Mouse (Mus musculus) retina, postnatal 1 day (tissue): ENCODE measurements around the gene Krt8.
"Not testable (repeated sequence)": the region's sequence is repeated elsewhere in the genome, so short reads cannot be mapped to it uniquely, and the experiment has no call there.

ENCODE experiments used
- DNase-seq: peaks from one replicate; pipeline ENCODE4 v3.0.0-alpha.2; 2012

The Krt8 gene

DNA sequence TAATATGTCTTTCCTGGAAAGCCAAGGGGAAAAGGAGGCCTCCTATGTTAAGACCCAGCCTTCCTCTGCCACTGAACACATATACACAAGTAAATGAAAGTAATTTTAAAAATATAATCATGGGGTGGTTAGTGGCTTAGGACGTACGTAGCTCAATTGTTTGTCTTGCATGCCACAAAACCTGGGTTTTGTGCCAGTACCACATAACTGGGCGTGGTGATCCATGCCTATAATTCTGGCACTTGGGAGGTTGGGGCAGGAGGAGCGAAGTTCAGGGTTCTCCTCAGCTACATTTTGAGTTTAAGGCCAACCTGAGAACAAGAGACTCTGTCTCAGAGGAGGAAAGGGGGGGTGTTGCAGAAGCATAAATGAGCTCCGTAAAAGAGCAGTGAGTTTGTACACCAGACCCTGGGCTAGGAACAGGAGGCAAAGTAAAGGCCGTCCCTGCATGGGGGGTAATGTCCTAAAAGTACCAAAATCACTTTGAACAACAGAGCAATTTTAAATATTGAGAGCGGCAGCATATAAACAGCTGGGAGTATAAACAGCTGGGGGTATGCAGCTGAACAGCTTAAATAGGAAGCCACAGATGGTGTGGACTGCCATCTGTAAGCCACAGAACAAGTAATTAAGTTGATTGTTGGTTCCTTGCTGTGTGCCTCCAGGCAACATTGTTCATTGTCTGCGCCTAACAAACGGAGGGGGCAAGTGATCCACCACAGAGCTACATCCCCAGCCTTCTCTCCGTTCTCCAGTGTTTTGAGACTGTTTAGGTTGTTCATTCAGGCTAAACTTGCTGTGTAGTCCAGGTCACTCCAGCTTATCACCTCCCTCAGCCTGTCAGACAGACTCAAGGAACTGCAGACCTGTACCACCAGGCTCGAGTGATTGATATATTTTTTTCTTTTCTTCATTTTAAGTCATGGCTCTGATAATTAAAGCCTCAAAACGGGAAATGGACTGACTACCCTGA lies 3.1 kb upstream of the Krt8 start:
- DNase-seq: peak; percentile 88

DNA sequence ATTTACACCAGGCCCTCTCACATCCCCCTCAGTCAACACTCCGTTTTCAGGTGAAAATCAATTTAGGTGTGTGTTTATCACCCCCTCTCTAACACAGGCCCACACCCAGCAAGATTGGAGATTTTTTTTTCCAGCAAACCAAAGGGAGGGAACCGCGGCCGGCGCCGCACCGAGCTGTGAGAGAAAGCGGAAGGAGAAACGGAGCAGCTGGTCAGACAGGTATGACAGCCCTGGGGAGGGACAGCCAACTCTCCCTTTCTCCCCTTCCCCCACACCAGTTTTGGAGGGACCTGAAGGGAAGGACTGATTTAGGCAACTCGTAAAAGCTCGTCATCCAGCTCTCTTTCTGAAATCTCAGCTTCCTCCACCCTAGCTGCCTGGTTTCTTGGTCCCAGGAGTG lies 2.0 kb upstream of the Krt8 start:
- DNase-seq: no peak

DNA sequence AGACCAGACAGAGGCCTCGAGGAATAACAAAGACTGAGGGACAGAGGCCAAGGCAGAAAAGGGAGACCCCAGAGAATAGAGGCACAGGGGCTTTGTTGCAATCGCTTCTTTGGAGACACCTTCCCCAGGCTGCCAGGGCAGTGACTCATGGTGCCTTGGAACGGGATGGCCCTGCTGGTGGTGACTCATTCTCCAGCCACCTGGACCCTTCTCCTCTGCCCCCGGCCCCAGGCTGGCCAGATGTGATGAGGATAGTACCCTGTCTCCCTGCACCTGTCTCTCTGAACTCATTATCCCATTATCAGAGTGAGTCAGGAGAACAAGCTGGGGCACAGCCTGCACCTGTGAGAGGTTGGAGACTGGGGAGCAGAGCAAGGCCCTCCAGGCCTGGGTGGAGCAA lies 1.0 kb upstream of the Krt8 start:
- DNase-seq: no peak

DNA sequence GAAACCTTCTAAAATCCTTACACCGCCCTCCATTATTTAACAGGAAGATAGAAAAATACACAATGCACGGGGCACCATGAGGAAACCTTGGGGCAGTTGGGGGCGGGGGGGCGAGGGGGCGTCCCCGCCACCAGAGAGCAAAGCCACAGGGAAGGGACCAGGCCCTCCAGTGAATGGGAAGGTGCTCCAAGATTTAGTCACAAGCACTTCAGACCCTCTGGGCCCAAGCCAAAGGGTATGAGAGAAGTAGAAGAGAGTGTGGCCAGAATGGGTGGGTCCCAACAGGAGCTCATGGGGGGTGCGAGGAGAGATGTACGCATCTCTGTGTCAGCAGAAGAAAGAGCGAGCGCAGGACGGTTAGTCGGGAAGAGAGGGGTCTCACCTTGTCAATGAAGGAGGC lies 766 bp downstream of the Krt8 start:
- DNase-seq: no peak

DNA sequence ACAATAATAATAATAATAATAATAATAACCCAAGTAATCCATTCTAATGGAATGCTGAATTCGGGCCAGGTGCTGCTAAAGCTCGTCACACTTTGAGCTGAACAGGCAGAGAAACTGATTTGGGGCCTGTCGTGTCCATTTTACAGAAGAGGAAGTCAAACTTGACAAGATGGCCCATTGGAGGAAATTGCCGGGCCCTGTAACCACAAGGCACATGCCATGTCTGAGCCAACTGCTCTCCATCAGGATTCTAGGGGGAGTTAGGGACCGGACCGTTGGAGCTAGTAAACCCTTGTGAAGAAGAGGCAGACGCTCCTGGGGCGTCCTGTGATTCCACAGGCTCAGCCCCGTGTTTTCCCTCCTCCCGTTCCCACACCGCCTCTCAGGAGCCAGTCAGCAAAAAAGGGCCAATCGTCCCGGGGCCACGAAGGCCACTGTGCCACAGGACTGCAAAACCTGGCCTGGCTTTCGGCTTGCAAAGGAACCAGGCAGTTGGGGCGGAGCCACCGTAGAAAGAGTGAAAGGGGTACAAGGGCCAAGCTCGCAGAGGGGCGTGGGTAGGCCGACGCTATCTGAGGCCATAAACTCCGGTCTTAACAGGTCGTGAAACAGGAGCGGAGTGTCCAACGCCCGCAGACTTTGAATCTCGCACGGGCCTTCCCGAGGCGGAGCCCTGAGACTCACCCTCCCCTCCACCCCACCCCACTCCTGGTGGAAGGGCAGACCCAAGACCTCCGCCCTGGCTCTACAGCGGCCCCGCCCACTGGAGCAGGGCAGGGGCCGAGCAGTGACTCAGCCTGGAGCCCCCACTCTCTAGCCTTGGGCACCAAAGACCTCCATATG lies 1.4 kb downstream of the Krt8 start:
- DNase-seq: peak; percentile 83

DNA sequence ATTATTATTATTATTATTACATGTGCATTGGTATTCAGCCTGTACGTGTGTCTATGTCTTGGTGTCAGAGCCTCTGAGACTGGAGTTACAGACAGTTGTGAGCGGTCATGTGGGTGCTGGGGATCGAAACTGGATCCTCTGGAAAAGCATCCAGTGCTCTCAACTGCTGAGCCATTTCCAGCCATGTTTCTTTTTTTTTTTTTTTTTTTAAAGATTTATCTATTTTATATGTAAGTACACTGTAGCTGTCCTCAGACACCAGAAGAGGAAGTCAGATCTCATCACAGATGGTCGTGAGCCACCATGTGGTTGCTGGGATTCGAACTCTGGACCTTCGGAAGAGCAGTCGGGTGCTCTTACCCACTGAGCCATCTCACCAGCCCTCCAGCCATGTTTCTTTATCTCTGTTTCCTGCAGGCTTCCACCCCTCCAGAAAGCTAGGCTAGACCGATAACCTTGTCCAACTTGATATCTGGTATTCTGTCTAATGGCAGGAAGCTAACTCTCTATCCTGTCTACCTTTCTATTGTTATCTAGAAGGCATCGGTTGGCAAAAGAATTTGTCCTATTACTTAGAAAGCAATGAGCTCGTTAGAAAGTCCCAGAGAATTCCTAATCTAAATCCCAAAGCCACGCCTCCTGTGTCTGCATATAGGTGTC lies 4.5 kb downstream of the Krt8 start:
- DNase-seq: no peak

DNA sequence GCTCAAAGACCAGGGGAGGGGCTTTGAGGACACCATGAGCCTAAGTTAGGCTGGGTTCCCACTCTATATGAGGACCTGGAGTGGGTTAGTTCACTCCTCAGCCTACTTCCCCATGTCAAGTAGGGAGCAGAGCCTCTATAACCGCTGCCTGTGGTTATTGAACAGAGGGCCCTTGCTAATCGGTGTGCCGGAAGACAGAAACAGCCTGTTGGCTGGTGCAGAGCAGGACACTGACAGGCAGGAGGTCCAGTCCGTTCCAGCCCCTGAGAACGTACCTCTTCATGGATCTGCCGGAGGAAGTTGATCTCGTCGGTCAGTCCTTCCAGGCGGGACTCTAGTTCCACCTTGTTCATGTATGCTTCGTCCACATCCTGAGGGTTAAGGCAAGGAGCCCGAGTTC lies 5.1 kb downstream of the Krt8 start:
- no peak for DNase-seq

DNA sequence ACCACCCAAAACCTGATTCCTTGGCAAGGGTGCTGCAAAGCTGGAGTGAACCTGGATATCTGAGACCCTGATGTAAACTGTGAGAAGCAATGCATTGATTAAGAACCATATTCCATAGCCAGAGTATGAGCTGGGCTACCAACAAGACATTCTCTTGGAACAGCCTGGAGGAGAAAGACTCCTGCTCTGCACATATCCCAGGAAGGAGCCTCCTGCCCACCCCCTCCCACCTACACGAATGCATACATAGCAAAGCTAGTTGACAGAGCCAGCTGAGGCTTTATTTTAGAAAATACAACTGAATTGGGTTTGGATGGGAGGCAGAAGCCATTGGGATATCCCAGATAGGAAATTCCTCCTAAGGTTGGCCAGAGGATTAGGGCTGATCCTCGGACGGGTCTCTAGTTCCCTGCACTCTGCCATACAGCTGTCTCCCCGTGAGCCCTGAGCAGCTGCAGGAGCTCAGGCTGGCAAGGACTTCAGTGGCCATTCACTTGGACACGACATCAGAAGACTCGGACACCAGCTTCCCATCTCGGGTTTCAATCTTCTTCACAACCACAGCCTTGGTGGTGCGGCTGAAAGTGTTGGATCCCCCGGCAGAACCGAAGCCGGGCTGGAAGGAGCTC lies 7.7 kb downstream of the Krt8 start:
- not testable (repeated sequence) for DNase-seq

DNA sequence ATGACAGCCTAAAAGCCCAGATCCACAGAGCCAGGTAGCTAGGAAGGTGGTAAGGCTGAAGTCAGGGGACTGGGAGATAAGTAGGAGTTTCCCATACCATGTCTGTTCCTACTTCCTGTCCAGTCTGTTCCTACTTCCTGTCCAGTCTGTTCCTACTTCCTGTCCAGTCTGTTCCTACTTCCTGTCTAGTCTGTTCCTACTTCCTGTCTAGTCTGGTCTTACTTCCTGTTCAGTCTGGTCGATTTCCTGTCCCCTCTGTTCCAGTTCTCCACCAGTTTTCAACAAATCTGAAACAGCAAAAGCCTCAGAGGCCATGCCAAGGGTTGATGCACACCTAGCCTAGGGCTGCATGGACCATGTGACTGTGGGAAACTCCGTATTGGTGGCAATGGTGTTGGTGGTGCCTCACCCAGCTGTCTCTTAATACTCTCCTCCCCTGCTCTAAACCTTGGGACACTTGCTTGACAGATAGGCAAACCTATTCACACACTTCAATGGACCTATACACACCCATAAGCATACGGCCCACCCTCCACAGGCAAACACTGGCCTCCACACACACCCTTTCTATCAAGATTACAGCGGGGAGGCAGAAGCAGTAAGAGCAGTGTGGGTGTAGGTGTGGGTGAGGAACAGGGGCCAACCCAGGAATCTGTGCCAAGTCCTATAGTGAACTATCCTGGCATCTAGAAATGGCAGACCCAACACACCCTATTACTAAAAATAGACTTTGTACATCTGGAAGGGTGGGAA lies 8.6 kb downstream of the Krt8 start:
- no peak for DNase-seq

DNA sequence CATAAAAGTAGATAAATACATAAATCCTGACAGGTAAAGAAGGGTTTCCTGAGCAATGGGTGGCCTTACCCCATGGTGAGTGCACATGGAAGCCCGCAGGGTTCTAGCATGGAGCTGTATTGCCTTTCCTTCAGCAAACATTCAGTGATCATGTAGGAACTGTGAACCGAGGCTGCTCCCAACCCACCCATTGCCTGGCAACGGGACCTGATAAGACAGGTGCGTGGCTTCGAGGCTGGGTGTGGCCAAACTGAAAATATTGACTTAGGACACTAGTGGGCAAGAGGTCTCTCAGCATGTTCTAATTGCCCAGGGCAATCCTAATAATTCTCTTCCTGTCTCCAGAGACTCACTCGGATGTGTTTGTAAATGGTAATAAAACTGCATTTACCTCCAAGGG lies 9.9 kb downstream of the Krt8 start:
- no peak for DNase-seq

DNA sequence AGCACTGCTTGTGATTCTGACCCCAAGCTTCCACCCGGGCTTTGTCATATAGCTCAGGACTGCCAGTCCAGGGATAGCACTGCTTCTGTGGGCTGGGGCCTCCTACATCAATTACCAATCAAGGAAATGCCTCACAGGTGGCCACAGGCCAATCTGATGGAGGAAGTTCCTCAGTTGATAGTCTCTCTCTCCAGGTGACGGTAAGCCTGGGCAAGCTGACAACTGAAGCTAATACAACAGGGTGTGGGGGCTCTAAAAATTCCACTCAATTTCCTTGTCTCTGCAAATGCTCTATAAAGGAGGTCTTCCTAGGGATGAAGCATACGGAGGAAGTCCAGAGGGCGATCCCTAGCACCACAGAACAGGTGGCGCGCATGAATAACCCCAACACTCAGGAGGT lies 13.3 kb downstream of the Krt8 start:
- DNase-seq: no peak

DNA sequence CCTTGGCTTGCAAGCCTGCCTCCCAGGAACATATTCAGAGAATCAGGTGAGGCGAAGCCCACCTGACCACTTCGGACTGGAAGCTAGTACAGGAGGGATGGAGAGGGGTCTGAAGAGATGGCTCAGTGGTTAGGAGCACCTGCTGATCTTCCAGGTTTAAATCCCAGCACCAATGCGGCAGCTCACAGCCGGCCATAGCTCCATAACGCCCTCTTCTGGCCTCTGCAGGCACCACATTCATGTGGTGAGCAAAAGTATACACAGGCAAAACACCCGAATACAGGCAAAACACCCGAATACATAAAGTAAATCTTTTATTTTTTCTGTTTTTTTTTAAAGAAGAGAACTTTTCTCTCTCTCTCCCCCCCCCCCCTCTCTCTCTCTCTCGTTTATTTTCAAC lies 15.6 kb downstream of the Krt8 start:
- DNase-seq: no peak

DNA sequence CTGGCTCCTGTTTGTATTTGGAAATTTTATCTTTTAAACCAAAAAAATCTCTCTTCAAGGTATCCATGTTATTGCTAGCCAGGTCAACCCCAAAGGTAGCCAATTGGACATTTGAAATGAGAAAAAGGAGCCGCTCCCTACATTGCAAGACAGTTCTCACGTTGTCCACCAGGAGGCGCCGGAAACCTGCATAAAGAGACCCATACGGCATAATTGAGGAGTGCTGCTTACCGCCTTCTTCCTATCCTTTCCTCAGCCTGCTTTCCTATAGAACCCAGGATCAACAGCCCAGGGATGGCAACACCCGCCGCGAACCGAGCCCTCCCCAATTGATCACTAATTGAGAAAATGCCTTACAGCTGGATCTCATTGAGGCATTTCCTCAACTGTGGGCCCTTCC lies 16.2 kb downstream of the Krt8 start:
- peak; percentile 85 for DNase-seq

DNA sequence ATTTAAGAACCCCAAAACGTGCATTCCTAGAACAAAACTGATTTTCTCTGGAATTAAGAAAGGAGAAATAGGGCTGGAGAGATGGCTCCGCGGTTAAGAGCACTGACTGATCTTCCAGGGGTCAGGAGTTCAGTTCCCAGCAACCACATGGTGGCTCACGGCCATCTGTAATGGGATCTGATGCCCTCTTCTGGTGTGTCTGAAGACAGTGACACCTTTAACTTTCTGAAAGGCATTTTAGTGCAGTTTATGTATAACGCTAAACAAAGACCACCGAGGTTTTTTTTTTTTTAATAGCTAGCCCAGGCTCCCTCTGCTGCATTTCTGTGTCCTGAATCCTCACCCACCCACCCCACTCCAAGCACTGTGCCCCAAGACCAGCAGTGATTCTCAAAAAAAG lies 19.5 kb downstream of the Krt8 start:
- DNase-seq: no peak

DNA sequence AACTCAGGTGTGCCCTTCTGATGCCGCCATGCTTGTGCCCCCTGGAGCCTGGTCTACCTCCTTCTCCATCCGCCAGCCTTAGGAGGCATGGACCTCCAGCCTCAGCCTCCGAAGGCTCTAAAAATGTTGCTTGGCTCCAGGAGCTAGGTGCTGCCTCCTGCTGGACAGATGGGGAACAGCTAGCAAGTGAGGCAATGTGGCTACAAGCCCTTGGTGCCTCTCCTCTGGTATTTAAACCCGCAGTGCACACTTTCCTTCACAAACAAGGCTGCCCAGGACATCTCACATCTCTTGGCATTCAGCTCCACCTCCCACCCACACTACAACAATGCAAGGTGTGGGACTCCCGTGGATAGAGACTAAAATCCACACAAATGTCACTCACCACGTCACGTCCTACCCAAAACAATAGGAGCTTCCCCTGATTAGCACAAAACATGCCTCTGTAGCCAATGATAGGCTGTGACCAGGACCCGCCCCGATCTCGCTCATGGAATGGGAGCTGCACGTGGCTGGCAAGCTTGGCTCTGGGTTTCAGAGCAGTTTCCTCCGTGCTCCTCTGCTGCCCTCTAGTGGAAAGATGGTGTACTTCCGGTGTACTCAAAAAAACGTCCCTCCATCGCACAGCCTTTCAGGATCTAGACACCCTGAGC lies 20.2 kb downstream of the Krt8 start:
- peak; percentile 96 for DNase-seq

DNA sequence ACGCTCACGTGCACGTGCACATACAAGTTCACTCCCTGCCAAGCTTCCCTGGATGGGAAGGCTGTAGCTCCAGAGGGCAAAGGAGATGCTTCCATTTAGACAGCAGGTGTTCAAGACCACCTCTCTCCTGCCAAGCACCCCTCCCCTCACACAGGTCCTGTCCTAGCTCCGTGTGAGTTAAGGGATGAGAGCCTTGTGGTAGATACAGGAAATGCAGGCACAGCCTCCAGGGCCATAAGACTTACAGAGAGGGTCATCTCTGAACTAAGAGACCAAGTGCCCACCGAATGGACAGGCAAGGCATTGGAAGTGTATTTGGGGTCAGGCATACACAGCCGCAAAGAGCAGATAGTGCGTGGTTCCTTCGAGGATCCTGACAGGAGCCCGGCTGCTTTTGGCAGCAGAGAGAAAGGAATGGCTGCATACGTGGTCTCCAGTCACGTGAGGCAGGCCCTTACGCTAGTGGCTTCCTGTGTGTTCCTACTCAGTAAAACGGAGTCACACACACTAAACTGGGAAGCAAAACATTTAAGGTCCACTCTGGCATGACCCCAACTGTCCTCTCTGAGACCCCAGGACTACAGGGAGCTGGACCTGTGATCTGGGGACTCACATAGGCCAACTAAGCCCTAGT lies 20.9 kb downstream of the Krt8 start:
- DNase-seq: no peak

DNA sequence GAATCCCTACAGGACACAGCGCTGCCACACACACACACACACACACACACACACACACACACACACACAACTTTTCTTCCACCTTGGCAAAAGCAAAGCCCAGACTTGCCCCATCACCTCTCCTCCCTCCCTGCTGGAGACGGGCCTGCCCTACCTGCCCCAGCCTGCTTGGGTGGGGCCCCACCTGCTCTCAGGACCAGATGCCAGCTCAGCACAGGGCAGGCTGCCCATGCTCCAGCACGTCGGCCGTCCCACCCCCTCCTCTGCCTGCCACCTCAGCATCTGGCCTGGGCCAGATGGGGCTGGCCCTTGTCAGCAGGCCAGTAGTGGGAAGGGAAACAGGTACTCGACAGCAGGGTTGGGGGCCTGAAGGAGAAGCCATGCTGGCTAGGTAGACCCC lies 23.4 kb downstream of the Krt8 start:
- no peak for DNase-seq

DNA sequence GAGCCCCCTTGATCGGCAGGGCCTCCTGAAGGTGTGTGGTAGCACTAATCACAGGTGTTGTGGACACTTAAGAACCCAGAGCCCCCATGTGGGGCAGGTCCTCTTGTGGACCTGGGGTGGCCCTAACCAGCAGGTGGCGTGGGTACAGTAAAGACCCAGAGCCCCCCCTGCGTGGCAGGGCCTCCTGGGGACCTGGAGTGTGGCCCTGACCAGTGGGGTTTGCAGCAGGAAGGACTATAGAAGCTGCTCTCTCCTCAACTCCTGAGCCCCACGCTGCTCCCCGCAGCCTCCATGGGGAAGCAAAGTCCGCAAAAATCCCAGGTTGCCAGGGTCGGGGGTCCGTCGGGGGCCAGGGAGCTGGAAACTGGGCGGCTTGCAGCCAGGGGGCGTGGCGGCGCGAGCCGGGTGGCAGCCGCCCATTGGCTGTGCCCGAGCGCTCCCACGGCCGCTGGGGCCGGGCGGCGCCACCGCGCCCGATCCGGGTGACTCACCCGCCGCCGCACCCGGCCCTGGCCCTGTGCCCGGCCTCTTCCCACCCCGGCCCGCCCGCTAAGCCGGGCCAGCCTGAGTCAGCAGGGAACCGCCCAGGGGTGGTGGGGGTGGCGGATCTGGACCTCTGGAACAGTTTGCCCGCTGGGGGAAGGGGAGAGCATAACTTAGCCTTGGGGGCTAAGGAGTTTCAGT lies 27.1 kb downstream of the Krt8 start:
- DNase-seq: peak; percentile 92

DNA sequence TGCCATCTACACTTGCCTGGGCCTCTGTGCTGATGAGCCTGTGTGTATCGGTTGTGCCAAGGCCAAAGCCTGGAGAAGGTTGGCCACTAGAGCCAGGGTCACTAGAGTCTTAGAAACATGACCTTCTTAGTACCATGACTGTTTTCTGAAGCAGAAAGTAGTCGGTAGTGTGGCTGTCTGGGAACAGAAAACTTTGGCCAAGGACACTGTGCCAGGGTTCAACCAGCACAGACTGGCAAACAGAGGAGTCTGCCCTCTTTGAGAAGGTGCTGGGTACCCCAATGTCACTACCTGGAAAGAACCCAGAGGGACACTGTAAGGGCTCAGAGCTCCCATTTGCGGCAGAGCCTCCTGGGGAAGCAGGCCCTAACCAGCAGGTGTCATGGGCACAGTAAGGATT lies 27.6 kb downstream of the Krt8 start:
- no peak for DNase-seq

DNA sequence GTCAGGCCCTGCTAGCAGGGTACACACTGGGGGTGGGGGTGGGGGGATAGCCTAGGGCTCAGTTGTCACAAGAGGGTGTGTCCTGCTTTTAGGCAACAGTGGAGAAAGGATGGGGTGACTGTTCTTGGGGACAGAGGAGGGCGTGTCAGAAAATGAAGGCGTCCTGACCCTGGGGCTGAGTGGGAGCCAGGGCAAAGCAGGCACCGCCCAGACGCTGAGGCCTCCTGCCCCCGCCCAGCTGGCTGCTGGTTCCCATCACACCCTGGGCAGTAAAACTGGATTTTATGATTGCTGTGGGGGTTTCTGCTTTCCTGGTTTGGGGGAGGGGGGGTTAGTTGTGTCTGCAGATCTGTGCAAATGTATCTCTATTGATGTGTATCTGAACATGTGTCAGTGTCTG lies 28.3 kb downstream of the Krt8 start:
- no peak for DNase-seq
